Mouse (Mus musculus): Measurements from ENCODE around the gene Aldh1a7. TPM values are rescaled to one million over a fixed set of nuclear protein-coding genes. Genes with fewer than 3 reads are reported as not detected.

The Aldh1a7 gene
- polyA plus RNA-seq, 1 experiment from 2014 or later: 10.3 TPM

DNA sequence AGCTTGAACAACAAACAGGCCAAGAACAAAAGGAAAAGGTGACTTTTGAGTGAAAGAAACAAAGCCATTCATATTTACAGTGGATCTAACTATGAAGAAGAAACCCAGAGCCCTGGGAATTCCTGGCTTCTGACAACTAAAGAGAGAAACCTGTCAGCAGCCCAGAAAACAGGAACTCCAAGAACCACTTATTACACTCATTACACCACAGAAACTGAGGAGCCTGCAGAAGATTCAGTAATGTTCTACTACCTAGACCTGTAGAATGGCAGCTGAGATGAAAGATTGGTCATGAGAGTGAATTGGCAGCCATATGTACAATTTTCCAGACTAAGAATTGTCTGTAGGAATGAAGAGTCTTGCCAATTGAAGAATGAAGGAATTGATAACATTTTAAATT is 20.2 kb downstream of the Aldh1a7 start:
- Histone ChIP-seq H3K36me3 (ENCODE audit: control insufficient read depth, insufficient read depth) (no peaks in the 10 kb centered on the region), H3K9ac (ENCODE audit: low read depth, low read length) (no peak overlapping the region), H3K4me1 (replicated peaks; ENCODE audit: control insufficient read depth, insufficient read depth, low read length) (no peaks in the 10 kb centered on the region), H3K27ac (ENCODE audit: low read depth, low read length) (no peak overlapping the region), H3K4me2 (replicated peaks; ENCODE audit: low read depth) (no peak overlapping the region), H3K4me3 (ENCODE audit: low read depth, low read length) (no peak overlapping the region), H3K27me3 (replicated peaks; ENCODE audit: control insufficient read depth, insufficient read depth, low read length) (no peaks in the 10 kb centered on the region), H3K9me3 (ENCODE audit: control insufficient read depth) (no peaks in the 10 kb centered on the region)
- TF ChIP-seq CTCF (IDR thresholded peaks at IDR 0.05; ENCODE audit: low read depth): no peak
- no peak for ATAC-seq

DNA sequence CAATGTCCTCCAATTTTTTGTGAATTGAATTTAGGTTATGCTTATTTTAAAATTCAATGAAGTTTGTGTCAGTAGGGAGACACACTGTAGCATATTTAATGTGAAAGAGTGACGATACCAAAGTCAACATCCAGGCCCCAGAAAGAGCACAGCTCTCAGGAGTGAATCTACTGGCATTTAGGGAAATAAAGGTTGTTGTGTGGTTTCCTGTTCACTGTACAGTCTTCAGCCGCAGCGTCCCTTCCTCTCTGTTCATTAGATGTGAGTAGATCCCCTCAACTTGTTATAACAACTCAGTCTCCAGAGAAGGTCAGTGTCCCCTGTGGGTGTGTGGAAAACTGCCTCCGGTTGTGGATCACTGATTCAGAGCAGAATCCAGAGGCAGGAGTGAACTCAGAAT is 20.6 kb downstream of the Aldh1a7 start:
- WGBS: 84% methylated on average over 4 of the region's 4 CpGs
- ATAC-seq: no peak

DNA sequence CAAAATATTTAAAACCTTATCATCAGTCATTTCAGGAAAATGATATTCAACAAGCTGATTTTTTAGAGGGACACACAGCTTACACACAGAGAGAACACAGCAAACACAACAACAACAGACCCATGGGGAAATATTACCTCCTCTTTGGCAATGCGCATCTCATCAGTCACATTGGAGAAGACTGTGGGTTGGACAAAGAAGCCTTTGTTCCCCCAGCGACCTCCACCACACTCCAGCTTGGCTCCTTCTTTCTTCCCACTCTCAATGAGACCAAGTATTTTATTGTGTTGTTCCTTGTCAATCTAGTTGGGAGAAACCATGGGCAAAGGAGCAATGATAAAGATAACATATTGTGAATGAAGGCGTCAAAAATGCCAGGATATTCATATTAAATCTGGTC is 25.3 kb downstream of the Aldh1a7 start:
- no peak for TF ChIP-seq CTCF (IDR thresholded peaks at IDR 0.05; ENCODE audit: low read depth)
- no peak for ATAC-seq
- Histone ChIP-seq H3K4me1 (replicated peaks; ENCODE audit: control insufficient read depth, insufficient read depth, low read length) (no peaks in the 10 kb centered on the region), H3K4me2 (replicated peaks; ENCODE audit: low read depth) (no peak overlapping the region), H3K36me3 (ENCODE audit: control insufficient read depth, insufficient read depth) (no peaks in the 10 kb centered on the region), H3K27ac (ENCODE audit: low read depth, low read length) (no peak overlapping the region), H3K4me3 (ENCODE audit: low read depth, low read length) (no peak overlapping the region), H3K27me3 (replicated peaks; ENCODE audit: control insufficient read depth, insufficient read depth, low read length) (no peaks in the 10 kb centered on the region), H3K9me3 (ENCODE audit: control insufficient read depth) (no peaks in the 10 kb centered on the region), H3K9ac (ENCODE audit: low read depth, low read length) (no peak overlapping the region)
- WGBS: 69% methylated on average over 3 of the region's 3 CpGs

More for the DNA sequence above, 20.6 kb downstream of the Aldh1a7 start:
- H3K9me3 ChIP-seq (ENCODE audit: control insufficient read depth): no peaks in the 10 kb centered on the region
- H3K27ac ChIP-seq (ENCODE audit: low read depth, low read length): no peak overlapping the region
- no peaks in the 10 kb centered on the region for H3K4me1 ChIP-seq (replicated peaks; ENCODE audit: control insufficient read depth, insufficient read depth, low read length)
- TF ChIP-seq CTCF (IDR thresholded peaks at IDR 0.05; ENCODE audit: low read depth): no peak
- no peaks in the 10 kb centered on the region for H3K36me3 ChIP-seq (ENCODE audit: control insufficient read depth, insufficient read depth)
- H3K4me3 ChIP-seq (ENCODE audit: low read depth, low read length): no peak overlapping the region
- H3K4me2 ChIP-seq (replicated peaks; ENCODE audit: low read depth): no peak overlapping the region
- no peaks in the 10 kb centered on the region for H3K27me3 ChIP-seq (replicated peaks; ENCODE audit: control insufficient read depth, insufficient read depth, low read length)
- no peak overlapping the region for H3K9ac ChIP-seq (ENCODE audit: low read depth, low read length)

DNA sequence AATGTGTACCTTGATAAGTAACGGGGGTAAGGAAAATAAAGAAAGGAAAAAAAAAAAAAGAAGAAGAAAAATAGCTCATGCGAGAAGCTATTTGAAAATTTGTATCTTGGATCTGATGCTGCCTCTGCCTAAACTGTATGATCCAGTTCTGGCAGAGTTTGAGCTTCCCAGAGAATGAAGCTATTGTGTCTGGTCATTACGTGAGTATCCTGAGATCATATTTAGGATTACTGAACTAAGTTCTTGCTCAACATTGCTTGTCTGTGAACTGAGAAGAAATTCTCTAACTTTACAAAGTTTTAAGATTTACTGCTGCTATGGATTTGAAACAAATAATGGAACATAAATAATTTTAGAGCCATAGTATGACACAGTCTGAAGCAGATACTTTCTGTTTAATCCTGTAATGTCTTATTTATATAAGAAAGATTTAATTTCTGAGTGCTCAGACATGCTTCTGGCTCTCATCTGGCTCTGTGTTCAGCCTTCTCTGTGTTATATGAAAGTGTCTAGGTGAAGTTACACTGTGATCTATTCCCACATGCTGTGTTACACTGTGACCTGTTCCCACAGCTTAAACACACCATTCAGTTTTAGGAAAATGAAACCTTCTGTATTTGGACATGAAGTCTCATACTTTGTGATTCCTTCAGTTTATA is 49.5 kb downstream of the Aldh1a7 start:
- no peaks in the 10 kb centered on the region for H3K4me1 ChIP-seq (replicated peaks; ENCODE audit: control insufficient read depth, insufficient read depth, low read length)
- no peak overlapping the region for H3K9ac ChIP-seq (ENCODE audit: low read depth, low read length)
- H3K4me2 ChIP-seq (replicated peaks; ENCODE audit: low read depth): no peak overlapping the region
- H3K9me3 ChIP-seq (ENCODE audit: control insufficient read depth): no peaks in the 10 kb centered on the region
- H3K27me3 ChIP-seq (replicated peaks; ENCODE audit: control insufficient read depth, insufficient read depth, low read length): no peaks in the 10 kb centered on the region
- no peak for TF ChIP-seq CTCF (IDR thresholded peaks at IDR 0.05; ENCODE audit: low read depth)
- no peak for ATAC-seq
- no peaks in the 10 kb centered on the region for H3K36me3 ChIP-seq (ENCODE audit: control insufficient read depth, insufficient read depth)
- H3K27ac ChIP-seq (ENCODE audit: low read depth, low read length): no peak overlapping the region
- no peak overlapping the region for H3K4me3 ChIP-seq (ENCODE audit: low read depth, low read length)
- 71% methylated on average over 3 of the region's 3 CpGs for WGBS

DNA sequence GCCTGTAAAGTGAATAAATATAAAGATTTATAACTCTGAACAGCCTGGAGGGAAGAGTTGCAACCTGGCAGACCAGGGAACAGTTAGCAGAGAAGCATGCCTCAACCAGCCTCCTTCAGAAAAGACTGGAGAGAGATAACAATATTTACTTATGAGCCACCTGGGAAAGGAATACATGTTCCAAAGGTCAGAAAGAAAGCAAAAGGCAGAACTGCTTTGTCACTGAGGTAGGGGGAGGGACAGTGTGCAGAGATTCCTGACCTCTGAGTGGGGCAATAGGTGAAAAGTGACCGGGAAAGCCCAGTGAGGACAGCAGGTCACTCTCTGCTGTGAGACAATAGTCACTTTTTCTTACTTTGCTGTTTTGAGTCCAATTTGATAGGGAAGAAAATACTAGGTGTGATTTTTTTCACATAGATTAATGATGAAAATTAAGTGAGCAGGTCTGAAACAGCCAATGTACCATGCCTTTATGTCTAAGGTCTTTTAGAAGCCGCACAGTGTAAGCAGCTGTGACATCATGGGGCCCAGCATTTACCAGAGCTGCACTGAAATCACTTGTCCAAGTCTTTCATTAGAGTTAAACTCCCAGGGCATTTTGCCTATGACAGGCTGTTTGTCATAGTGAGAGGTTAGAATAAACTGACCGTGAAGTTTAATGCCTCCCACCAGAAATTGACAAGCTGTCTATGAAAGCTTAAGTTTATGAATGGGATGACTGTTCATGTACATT is 73.1 kb downstream of the Aldh1a7 start:
- no peaks in the 10 kb centered on the region for H3K36me3 ChIP-seq (ENCODE audit: control insufficient read depth, insufficient read depth)
- peak overlapping the region; percentile 72 for H3K27ac ChIP-seq (ENCODE audit: low read depth, low read length)
- no peaks in the 10 kb centered on the region for H3K9me3 ChIP-seq (ENCODE audit: control insufficient read depth)
- H3K4me3 ChIP-seq (ENCODE audit: low read depth, low read length): no peak overlapping the region
- ATAC-seq: peak; percentile 93
- peaks cover 5% of the 10 kb centered on the region for H3K4me1 ChIP-seq (replicated peaks; ENCODE audit: control insufficient read depth, insufficient read depth, low read length)
- TF ChIP-seq CTCF (IDR thresholded peaks at IDR 0.05; ENCODE audit: low read depth): no peak
- no peaks in the 10 kb centered on the region for H3K27me3 ChIP-seq (replicated peaks; ENCODE audit: control insufficient read depth, insufficient read depth, low read length)
- H3K9ac ChIP-seq (ENCODE audit: low read depth, low read length): no peak overlapping the region
- 26% methylated on average over 3 of the region's 3 CpGs for WGBS
- H3K4me2 ChIP-seq (replicated peaks; ENCODE audit: low read depth): no peak overlapping the region; the same call in 1 of the 2 replicates

DNA sequence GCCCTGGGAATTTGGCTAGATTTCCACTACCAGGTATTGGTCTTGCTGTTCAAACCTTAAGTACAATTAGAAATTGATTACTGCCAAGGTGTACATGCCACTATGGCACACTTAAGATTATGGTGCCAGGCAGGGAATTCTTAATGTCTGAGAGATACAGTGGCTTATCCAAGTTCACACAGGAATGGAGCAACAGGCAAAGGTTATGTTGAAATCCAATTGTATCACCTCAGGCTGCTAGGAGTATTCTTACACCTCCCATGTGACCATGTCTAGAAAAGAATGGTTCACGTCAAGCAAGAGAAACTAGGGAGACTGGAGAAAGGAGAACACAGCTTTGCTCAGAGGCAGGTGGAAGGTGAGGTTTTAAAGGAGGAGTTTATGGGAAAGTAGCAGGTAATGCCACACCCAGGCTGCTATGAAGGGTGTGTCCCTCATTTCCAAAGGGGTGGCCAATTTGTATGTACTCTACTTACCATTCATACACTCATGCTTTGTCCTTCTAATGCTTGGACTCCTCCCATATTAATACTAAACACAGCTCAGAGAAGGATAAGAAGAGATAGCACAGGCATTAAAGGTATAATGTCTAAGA is 74.2 kb downstream of the Aldh1a7 start:
- Histone ChIP-seq H3K4me3 (ENCODE audit: low read depth, low read length) (no peak overlapping the region), H3K4me1 (replicated peaks; ENCODE audit: control insufficient read depth, insufficient read depth, low read length) (peaks cover 5% of the 10 kb centered on the region), H3K27me3 (replicated peaks; ENCODE audit: control insufficient read depth, insufficient read depth, low read length) (no peaks in the 10 kb centered on the region), H3K9me3 (ENCODE audit: control insufficient read depth) (no peaks in the 10 kb centered on the region), H3K27ac (ENCODE audit: low read depth, low read length) (peak overlapping the region; percentile 72; the same call in 1 of the 2 replicates), H3K36me3 (ENCODE audit: control insufficient read depth, insufficient read depth) (no peaks in the 10 kb centered on the region), H3K9ac (ENCODE audit: low read depth, low read length) (no peak overlapping the region), H3K4me2 (replicated peaks; ENCODE audit: low read depth) (no peak overlapping the region)
- 37% methylated on average over 1 of the region's 1 CpGs for WGBS
- ATAC-seq: peak; percentile 56
- TF ChIP-seq CTCF (IDR thresholded peaks at IDR 0.05; ENCODE audit: low read depth): no peak

Measured in intestine, postnatal 0 days (tissue).